Mouse (Mus musculus) limb, embryonic 15.5 days (tissue): Measurements from ENCODE around the gene A930033H14Rik. TPM values are rescaled to one million over a fixed set of nuclear protein-coding genes. Genes with fewer than 3 reads are reported as not detected.

Experiments used
- ATAC-seq: fragments of 200-750 bp; cut with Nextera tagmentation; 2 replicates; pipeline ENCODE4 v1.8.0; 2017; ENCODE audit warnings: low read depth, moderate TSS enrichment; ENCODE audit not compliant: insufficient number of reproducible peaks, low FRiP score, low TSS enrichment
- H3K27ac ChIP-seq: fragments of 300-500 bp; sonication (generic); 2 replicates; pipeline ENCODE4 v1.5.1; 2015; ENCODE audit warnings: moderate library complexity, mild to moderate bottlenecking, inconsistent platforms
- H3K27me3 ChIP-seq: fragments of 300-500 bp; sonication (generic); 2 replicates; pipeline ENCODE4 v1.6.1; 2015; ENCODE audit warnings: inconsistent platforms
- H3K36me3 ChIP-seq: fragments of 300-500 bp; sonication (generic); 2 replicates; pipeline ENCODE4 v1.6.1; 2015; ENCODE audit warnings: inconsistent platforms
- H3K4me1 ChIP-seq: fragments of 300-500 bp; sonication (generic); 2 replicates; pipeline ENCODE4 v1.6.1; 2015; ENCODE audit warnings: inconsistent platforms
- H3K4me2 ChIP-seq: fragments of 300-500 bp; sonication (generic); 2 replicates; pipeline ENCODE4 v1.6.1; 2015; ENCODE audit warnings: mild to moderate bottlenecking, inconsistent platforms
- H3K4me3 ChIP-seq: fragments of 300-500 bp; sonication (generic); 2 replicates; pipeline ENCODE4 v1.5.1; 2015; ENCODE audit warnings: mild to moderate bottlenecking, inconsistent platforms
- H3K9ac ChIP-seq: fragments of 300-500 bp; sonication (generic); 2 replicates; pipeline ENCODE4 v1.6.1; 2015; ENCODE audit warnings: inconsistent platforms
- H3K9me3 ChIP-seq: fragments of 300-500 bp; sonication (generic); 2 replicates; pipeline ENCODE4 v1.6.1; 2016; ENCODE audit warnings: inconsistent platforms
- WGBS: fragments of 180-500 bp; shearing (Covaris S2); methylation state at CpG from one replicate; pipeline ENCODE4 v1.1.7; 2015; 5-methylcytosine and 5-hydroxymethylcytosine counted together
- polyA plus RNA-seq: library from polyadenylated mRNA; unstranded; fragments of >200 nt; fragmentation: Nextera tagmentation; extraction: Ambion mirVana; gene quantifications from 2 replicates; pipeline ENCODE4 v1.2.1, GENCODE M21; 2015

A930033H14Rik gene
- polyA plus RNA-seq, 1 experiment from 2014 or later: 3.0 TPM

DNA sequence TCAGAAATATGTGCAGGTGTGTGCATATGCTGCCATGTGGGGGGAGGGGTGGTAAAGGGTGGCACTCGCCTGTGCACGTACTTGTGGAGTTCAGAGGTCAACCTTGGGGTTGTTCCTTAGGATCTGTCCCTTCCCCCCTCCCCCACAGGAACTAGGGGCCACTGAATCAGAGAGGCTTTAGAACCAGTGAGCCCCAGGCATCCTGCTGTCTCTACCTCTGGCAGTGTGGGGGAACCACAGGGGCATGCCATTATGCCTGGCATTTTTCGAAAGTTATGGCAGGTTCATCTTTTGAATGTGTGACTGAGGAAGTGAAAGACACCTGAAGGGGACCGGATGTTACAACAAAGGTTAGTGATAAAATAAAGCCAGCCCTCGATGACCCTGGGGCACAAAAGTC lies 2.2 kb downstream of the A930033H14Rik start:
- Histone ChIP-seq H3K27ac (no peak overlapping the region), H3K4me2 (no peak overlapping the region), H3K9ac (no peak overlapping the region), H3K4me3 (no peak overlapping the region), H3K9me3 (no peaks in the 10 kb centered on the region), H3K27me3 (no peaks in the 10 kb centered on the region), H3K36me3 (0 out of 2 replicates have a peak, but pooled peaks cover 3% of the 10 kb centered on the region), H3K4me1 (peaks cover 16% of the 10 kb centered on the region)
- 71% methylated on average over 5 of the region's 5 CpGs for WGBS
- ATAC-seq: no peak

GRCm38 (mm10) chr10:69210006-69210405 lies 2.9 kb downstream of the A930033H14Rik start:
- no peak overlapping the region for H3K9ac ChIP-seq
- no peaks in the 10 kb centered on the region for H3K9me3 ChIP-seq
- H3K4me3 ChIP-seq: no peak overlapping the region
- H3K27me3 ChIP-seq: no peaks in the 10 kb centered on the region
- no peaks in the 10 kb centered on the region for H3K36me3 ChIP-seq
- no peak overlapping the region for H3K4me2 ChIP-seq
- H3K4me1 ChIP-seq: peaks cover 16% of the 10 kb centered on the region
- 95% methylated on average over 10 of the region's 10 CpGs for whole genome bisulfite sequencing
- ATAC-seq: no peak
- H3K27ac ChIP-seq: no peak overlapping the region

DNA sequence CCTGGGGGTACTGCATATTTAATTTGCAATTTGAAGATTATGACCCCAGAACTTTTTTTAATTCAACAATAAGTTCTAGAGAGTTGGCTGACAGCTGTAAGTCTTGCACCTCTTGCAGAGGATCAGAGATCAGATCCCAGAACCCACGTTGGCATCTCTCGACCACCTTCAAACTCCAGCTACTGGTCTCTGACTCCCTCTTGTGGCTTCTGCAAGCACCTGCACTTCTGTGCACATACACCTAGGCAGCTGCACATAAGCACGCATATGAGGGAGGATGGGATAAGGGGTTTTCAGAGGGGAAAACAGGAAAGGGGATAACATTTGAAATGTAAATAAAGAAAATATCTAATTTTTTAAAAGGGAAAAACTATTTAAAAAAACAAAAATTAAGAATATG lies 4.2 kb downstream of the A930033H14Rik start:
- no peak for ATAC-seq
- 86% methylated on average over 3 of the region's 3 CpGs for WGBS
- no peak overlapping the region for H3K4me3 ChIP-seq
- H3K4me1 ChIP-seq: peaks cover 9% of the 10 kb centered on the region
- no peak overlapping the region for H3K9ac ChIP-seq
- H3K27ac ChIP-seq: no peak overlapping the region
- no peak overlapping the region for H3K4me2 ChIP-seq
- no peaks in the 10 kb centered on the region for H3K9me3 ChIP-seq
- H3K27me3 ChIP-seq: no peaks in the 10 kb centered on the region
- no peaks in the 10 kb centered on the region for H3K36me3 ChIP-seq

GRCm38 (mm10) chr10:69207981-69208630 lies 4.8 kb downstream of the A930033H14Rik start:
- H3K4me3 ChIP-seq: no peak overlapping the region
- peaks cover 9% of the 10 kb centered on the region for H3K4me1 ChIP-seq
- H3K36me3 ChIP-seq: no peaks in the 10 kb centered on the region
- 68% methylated on average over 15 of the region's 15 CpGs for WGBS
- H3K27ac ChIP-seq: 0 out of 2 replicates have a peak overlapping the region, but pooled peaks have one; percentile 9
- H3K27me3 ChIP-seq: no peaks in the 10 kb centered on the region
- no peaks in the 10 kb centered on the region for H3K9me3 ChIP-seq
- H3K9ac ChIP-seq: no peak overlapping the region
- peak; percentile 38; the same call in 1 of the 2 replicates for ATAC-seq
- H3K4me2 ChIP-seq: no peak overlapping the region

DNA sequence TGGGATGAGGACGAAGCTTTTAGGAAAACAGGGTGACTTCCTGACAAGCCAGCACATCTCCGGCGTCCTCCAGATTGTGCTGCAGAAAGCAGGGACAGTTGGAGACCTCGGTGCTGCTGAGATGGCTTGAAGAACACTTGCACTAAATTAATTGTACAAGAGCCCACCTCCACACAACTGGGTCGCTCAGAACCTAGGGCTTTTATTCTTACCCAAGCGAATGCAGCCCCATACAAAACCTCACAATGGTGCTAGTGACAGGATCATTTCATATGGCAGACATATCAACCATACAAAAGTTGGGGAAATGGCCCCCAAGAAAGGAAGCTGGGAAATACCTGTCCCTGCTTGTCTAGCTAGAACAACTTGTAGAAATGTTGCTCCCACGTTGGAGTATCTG lies 5.4 kb downstream of the A930033H14Rik start:
- Histone ChIP-seq H3K4me2 (no peak overlapping the region), H3K27ac (0 out of 2 replicates have a peak overlapping the region, but pooled peaks have one; percentile 9), H3K4me1 (peaks cover 9% of the 10 kb centered on the region), H3K36me3 (no peaks in the 10 kb centered on the region), H3K9ac (no peak overlapping the region), H3K4me3 (no peak overlapping the region), H3K27me3 (no peaks in the 10 kb centered on the region), H3K9me3 (no peaks in the 10 kb centered on the region)
- 79% methylated on average over 7 of the region's 7 CpGs for WGBS
- ATAC-seq: no peak

DNA sequence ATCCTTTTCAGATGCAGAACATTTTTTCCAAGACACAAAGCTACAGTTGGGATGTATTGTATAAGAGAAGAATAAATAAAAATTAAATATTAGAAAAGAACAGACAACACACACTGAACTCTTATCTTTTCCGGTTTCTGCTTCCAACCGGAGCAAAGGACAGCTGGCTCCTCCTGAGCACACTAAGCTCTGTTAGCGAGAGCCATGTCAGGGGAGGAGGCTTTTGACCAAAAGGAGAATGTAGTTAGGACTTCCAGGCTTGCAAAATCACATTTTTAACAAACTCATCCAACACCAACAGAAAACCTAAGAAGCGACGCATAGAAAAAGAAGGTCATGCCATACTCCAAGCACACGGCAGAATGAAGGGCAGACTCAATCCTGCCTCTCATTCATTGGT lies 6.8 kb downstream of the A930033H14Rik start:
- no peak overlapping the region for H3K4me3 ChIP-seq
- H3K27ac ChIP-seq: no peak overlapping the region
- H3K9ac ChIP-seq: no peak overlapping the region
- H3K4me2 ChIP-seq: no peak overlapping the region
- 80% methylated on average over 6 of the region's 6 CpGs for whole genome bisulfite sequencing
- H3K36me3 ChIP-seq: no peaks in the 10 kb centered on the region
- no peaks in the 10 kb centered on the region for H3K27me3 ChIP-seq
- H3K9me3 ChIP-seq: no peaks in the 10 kb centered on the region
- no peak for ATAC-seq
- H3K4me1 ChIP-seq: peaks cover under 1% of the 10 kb centered on the region; the same call in 1 of the 2 replicates

DNA sequence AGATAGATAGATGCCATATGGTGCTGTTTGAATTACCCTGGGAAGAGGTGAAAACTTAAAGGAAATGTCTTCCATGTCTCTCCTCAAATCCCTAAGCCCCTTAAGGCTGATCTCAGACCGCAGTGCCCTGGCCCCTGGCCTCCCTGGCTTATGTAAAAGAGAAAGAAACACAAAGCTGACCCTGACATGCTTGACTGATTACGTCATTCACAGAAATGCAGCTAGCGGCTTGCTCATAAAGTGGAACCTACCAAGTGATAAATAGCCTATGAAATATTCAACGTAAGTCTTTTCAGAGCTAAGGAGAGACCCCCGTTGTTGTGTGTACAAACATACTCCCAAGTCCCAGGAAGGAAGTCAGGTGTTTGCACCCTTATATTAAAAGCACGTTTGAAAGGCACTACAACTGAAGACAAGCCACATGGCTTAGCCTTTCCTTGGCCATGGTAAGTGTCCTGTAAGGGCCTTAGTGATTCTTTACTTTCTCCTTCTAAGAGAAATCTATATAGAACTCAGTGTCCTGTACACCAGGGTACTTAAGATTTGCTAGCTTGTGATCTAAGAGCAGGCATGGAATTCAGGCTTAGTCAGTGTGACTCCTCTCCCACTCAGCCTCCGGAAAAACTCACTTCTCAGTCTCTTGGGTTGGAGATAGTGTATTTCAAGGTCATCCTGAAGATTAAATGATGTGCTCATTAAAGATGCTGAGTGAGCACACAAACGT lies 8.1 kb downstream of the A930033H14Rik start:
- no peaks in the 10 kb centered on the region for H3K4me1 ChIP-seq
- ATAC-seq: no peak
- WGBS: 44% methylated on average over 8 of the region's 8 CpGs
- no peak overlapping the region for H3K4me3 ChIP-seq
- H3K27ac ChIP-seq: no peak overlapping the region
- H3K9ac ChIP-seq: no peak overlapping the region
- no peaks in the 10 kb centered on the region for H3K9me3 ChIP-seq
- H3K4me2 ChIP-seq: no peak overlapping the region
- no peaks in the 10 kb centered on the region for H3K27me3 ChIP-seq
- H3K36me3 ChIP-seq: no peaks in the 10 kb centered on the region

DNA sequence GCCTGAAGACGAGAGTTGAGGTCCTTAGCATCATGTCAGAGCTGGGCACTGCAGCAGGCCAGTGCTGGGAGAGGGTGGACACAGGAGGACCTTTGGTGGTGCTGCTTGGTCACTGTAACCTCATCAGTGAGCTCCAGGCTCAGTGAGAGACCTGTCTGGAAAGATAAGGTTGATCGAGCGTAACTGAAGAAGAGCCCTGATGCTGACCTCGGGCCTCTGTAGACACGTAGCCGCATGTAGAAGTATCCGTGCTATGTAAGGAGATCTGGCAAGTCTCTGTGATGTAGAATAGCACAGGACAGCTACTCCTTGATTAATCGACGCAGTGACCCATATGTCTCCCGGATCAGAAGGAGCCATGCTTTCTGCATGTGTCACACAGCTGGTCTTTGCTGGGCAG lies 19.2 kb downstream of the A930033H14Rik start:
- no peaks in the 10 kb centered on the region for H3K9me3 ChIP-seq
- H3K4me1 ChIP-seq: no peaks in the 10 kb centered on the region
- WGBS: 88% methylated on average over 10 of the region's 10 CpGs
- no peak for ATAC-seq
- no peak overlapping the region for H3K9ac ChIP-seq
- H3K36me3 ChIP-seq: no peaks in the 10 kb centered on the region
- no peak overlapping the region for H3K27ac ChIP-seq
- H3K4me3 ChIP-seq: no peak overlapping the region
- H3K4me2 ChIP-seq: no peak overlapping the region
- no peaks in the 10 kb centered on the region for H3K27me3 ChIP-seq

GRCm38 (mm10) chr10:69192266-69192665 lies 20.6 kb downstream of the A930033H14Rik start:
- ATAC-seq: no peak
- H3K4me1 ChIP-seq: no peaks in the 10 kb centered on the region
- 79% methylated on average over 5 of the region's 5 CpGs for WGBS

DNA sequence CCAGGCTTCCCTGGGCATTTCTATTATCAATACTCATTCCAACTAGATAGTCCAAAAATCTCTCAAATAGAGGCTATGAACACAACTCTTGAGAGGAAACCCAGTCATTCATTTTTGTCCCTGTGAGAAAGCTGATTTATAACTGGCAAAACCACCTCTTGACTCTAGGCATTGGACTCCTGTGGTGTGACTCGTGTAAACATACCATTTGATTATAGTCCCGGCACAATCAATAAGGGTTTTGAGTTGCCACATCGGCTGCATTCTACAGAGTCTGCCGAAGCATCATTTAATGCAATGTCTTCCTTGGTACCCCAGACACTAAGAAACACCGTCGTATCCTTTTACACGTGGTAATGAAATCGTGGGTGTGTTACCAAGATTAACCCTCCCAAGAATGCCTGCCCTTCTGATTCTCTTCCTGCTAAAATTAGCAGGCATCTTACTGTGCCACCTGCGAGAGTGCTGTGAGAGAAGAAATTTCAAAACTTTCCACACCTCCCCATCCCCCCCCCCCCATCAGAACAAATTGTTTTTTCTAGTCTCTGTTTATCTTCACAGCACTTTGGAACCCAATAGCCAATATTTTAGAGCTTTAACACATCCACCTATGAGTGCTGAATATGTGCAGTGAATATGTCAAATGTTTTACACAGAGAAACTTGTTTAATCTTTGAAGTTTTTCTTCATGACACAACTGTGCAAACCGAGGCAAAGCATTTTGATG lies 22.3 kb downstream of the A930033H14Rik start:
- ATAC-seq: no peak

More at GRCm38 (mm10) chr10:69192266-69192665, 20.6 kb downstream of the A930033H14Rik start:
- Histone ChIP-seq H3K9ac (no peak overlapping the region), H3K27ac (no peak overlapping the region), H3K4me2 (no peak overlapping the region), H3K9me3 (no peaks in the 10 kb centered on the region), H3K4me3 (no peak overlapping the region), H3K27me3 (no peaks in the 10 kb centered on the region), H3K36me3 (no peaks in the 10 kb centered on the region)

GRCm38 (mm10) chr10:69187773-69188443 lies 25.0 kb downstream of the A930033H14Rik start:
- Histone ChIP-seq H3K4me2 (no peak overlapping the region), H3K36me3 (no peaks in the 10 kb centered on the region), H3K4me1 (peaks cover 13% of the 10 kb centered on the region), H3K27ac (no peak overlapping the region), H3K27me3 (no peaks in the 10 kb centered on the region), H3K9ac (no peak overlapping the region), H3K9me3 (no peaks in the 10 kb centered on the region), H3K4me3 (no peak overlapping the region)
- no peak for ATAC-seq
- 74% methylated on average over 9 of the region's 9 CpGs for WGBS

More for the DNA sequence above, 22.3 kb downstream of the A930033H14Rik start:
- Histone ChIP-seq H3K27ac (no peak overlapping the region), H3K36me3 (no peaks in the 10 kb centered on the region), H3K4me2 (no peak overlapping the region), H3K9ac (no peak overlapping the region), H3K27me3 (no peaks in the 10 kb centered on the region), H3K9me3 (no peaks in the 10 kb centered on the region), H3K4me1 (peaks cover 5% of the 10 kb centered on the region; the same call in 1 of the 2 replicates), H3K4me3 (no peak overlapping the region)
- WGBS: 73% methylated on average over 10 of the region's 10 CpGs
